Mouse (Mus musculus): ENCODE measurements around the gene Fam240a. TPM values are rescaled to one million over a fixed set of nuclear protein-coding genes. Genes with fewer than 3 reads are reported as not detected.
A peak's percentile ranks its signal among the peaks of the same experiment; 100 is the strongest.

The Fam240a gene
- polyA plus RNA-seq, 1 experiment from 2014 or later: not detected

- H3K4me1 ChIP-seq (ENCODE audit: control insufficient read depth, insufficient read depth, low read length): no peaks in the 10 kb centered on the region; the same call in 1 of the 2 replicates
- ATAC-seq: no peak
- H3K9ac ChIP-seq (ENCODE audit: low read depth, low read length): no peak overlapping the region
- H3K27me3 ChIP-seq (ENCODE audit: control insufficient read depth, insufficient read depth, low read depth, low read length): no peaks in the 10 kb centered on the region
- H3K4me2 ChIP-seq (ENCODE audit: low read length): no peak overlapping the region
- WGBS: 61% methylated on average over 12 of the region's 12 CpGs
- peak overlapping the region; percentile 31 for H3K27ac ChIP-seq (ENCODE audit: low read length)
- no peaks in the 10 kb centered on the region for H3K9me3 ChIP-seq (replicated peaks; ENCODE audit: control insufficient read depth, low read length, poor library complexity, severe bottlenecking)
- no peaks in the 10 kb centered on the region for H3K36me3 ChIP-seq (ENCODE audit: control insufficient read depth, insufficient read depth, low read length)
- no peak overlapping the region for H3K4me3 ChIP-seq (ENCODE audit: low read depth, low read length)
Observed at GRCm38 (mm10) chr9:110933850-110934437, 17.3 kb upstream of the Fam240a start.

GRCm38 (mm10) chr9:110931573-110931972 lies 14.9 kb upstream of the Fam240a start:
- H3K4me2 ChIP-seq (ENCODE audit: low read length): no peak overlapping the region
- no peak overlapping the region for H3K27ac ChIP-seq (ENCODE audit: low read length)
- H3K9ac ChIP-seq (ENCODE audit: low read depth, low read length): no peak overlapping the region
- no peak for ATAC-seq
- WGBS: 74% methylated on average over 6 of the region's 6 CpGs
- no peak overlapping the region for H3K4me3 ChIP-seq (ENCODE audit: low read depth, low read length)
- no peaks in the 10 kb centered on the region; the same call in 1 of the 2 replicates for H3K4me1 ChIP-seq (ENCODE audit: control insufficient read depth, insufficient read depth, low read length)
- H3K36me3 ChIP-seq (ENCODE audit: control insufficient read depth, insufficient read depth, low read length): no peaks in the 10 kb centered on the region
- no peaks in the 10 kb centered on the region for H3K27me3 ChIP-seq (ENCODE audit: control insufficient read depth, insufficient read depth, low read depth, low read length)
- H3K9me3 ChIP-seq (replicated peaks; ENCODE audit: control insufficient read depth, low read length, poor library complexity, severe bottlenecking): no peaks in the 10 kb centered on the region

DNA sequence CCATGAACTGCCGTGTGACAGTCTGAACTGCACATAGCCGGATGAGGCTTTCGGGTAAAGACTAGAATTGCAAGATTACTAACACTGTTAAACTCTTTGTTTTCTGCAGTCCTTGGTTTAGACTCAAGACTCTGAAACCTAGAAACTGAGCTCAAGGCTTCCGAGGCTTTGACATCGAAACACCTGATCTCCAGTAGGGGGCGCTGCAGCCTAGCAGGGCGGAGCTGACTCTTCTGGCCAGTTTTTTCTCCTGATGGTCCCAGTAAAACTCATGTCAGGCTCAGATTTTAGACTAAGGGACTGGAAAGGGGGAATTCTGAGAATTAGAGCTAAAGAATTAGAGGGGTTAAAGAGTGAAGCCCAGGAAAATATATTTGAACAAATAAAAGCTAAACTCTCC lies 6.1 kb upstream of the Fam240a start:
- Histone ChIP-seq H3K4me2 (ENCODE audit: low read length) (no peak overlapping the region), H3K27ac (ENCODE audit: low read length) (no peak overlapping the region), H3K4me3 (ENCODE audit: low read depth, low read length) (no peak overlapping the region), H3K9ac (ENCODE audit: low read depth, low read length) (no peak overlapping the region), H3K4me1 (ENCODE audit: control insufficient read depth, insufficient read depth, low read length) (no peaks in the 10 kb centered on the region), H3K27me3 (ENCODE audit: control insufficient read depth, insufficient read depth, low read depth, low read length) (no peaks in the 10 kb centered on the region), H3K36me3 (ENCODE audit: control insufficient read depth, insufficient read depth, low read length) (no peaks in the 10 kb centered on the region), H3K9me3 (replicated peaks; ENCODE audit: control insufficient read depth, low read length, poor library complexity, severe bottlenecking) (no peaks in the 10 kb centered on the region)
- ATAC-seq: no peak
- 20% methylated on average over 7 of the region's 7 CpGs for WGBS

- no peaks in the 10 kb centered on the region for H3K27me3 ChIP-seq (ENCODE audit: control insufficient read depth, insufficient read depth, low read depth, low read length)
- WGBS: 51% methylated on average over 15 of the region's 15 CpGs
Observed at GRCm38 (mm10) chr9:110920665-110921419, 4.2 kb upstream of the Fam240a start.

GRCm38 (mm10) chr9:110915466-110915865 lies 1.2 kb downstream of the Fam240a start:
- H3K4me3 ChIP-seq (ENCODE audit: low read depth, low read length): no peak overlapping the region
- H3K9ac ChIP-seq (ENCODE audit: low read depth, low read length): no peak overlapping the region
- no peaks in the 10 kb centered on the region for H3K9me3 ChIP-seq (replicated peaks; ENCODE audit: control insufficient read depth, low read length, poor library complexity, severe bottlenecking)
- H3K4me2 ChIP-seq (ENCODE audit: low read length): no peak overlapping the region
- no peaks in the 10 kb centered on the region for H3K27me3 ChIP-seq (ENCODE audit: control insufficient read depth, insufficient read depth, low read depth, low read length)
- 77% methylated on average over 8 of the region's 8 CpGs for WGBS
- no peaks in the 10 kb centered on the region for H3K4me1 ChIP-seq (ENCODE audit: control insufficient read depth, insufficient read depth, low read length)
- H3K27ac ChIP-seq (ENCODE audit: low read length): no peak overlapping the region
- ATAC-seq: no peak
- H3K36me3 ChIP-seq (ENCODE audit: control insufficient read depth, insufficient read depth, low read length): no peaks in the 10 kb centered on the region

More at GRCm38 (mm10) chr9:110920665-110921419, 4.2 kb upstream of the Fam240a start:
- H3K4me3 ChIP-seq (ENCODE audit: low read depth, low read length): no peak overlapping the region
- H3K4me1 ChIP-seq (ENCODE audit: control insufficient read depth, insufficient read depth, low read length): no peaks in the 10 kb centered on the region
- no peaks in the 10 kb centered on the region for H3K9me3 ChIP-seq (replicated peaks; ENCODE audit: control insufficient read depth, low read length, poor library complexity, severe bottlenecking)
- no peak overlapping the region for H3K9ac ChIP-seq (ENCODE audit: low read depth, low read length)
- no peak overlapping the region for H3K4me2 ChIP-seq (ENCODE audit: low read length)
- H3K27ac ChIP-seq (ENCODE audit: low read length): no peak overlapping the region
- no peak for ATAC-seq
- no peaks in the 10 kb centered on the region for H3K36me3 ChIP-seq (ENCODE audit: control insufficient read depth, insufficient read depth, low read length)

- 61% methylated on average over 21 of the region's 21 CpGs for WGBS
- no peaks in the 10 kb centered on the region for H3K9me3 ChIP-seq (replicated peaks; ENCODE audit: control insufficient read depth, low read length, poor library complexity, severe bottlenecking)
- no peak overlapping the region for H3K4me2 ChIP-seq (ENCODE audit: low read length)
- ATAC-seq: no peak
- no peak overlapping the region for H3K9ac ChIP-seq (ENCODE audit: low read depth, low read length)
- H3K36me3 ChIP-seq (ENCODE audit: control insufficient read depth, insufficient read depth, low read length): no peaks in the 10 kb centered on the region
- H3K27ac ChIP-seq (ENCODE audit: low read length): no peak overlapping the region
- no peaks in the 10 kb centered on the region for H3K27me3 ChIP-seq (ENCODE audit: control insufficient read depth, insufficient read depth, low read depth, low read length)
- no peak overlapping the region for H3K4me3 ChIP-seq (ENCODE audit: low read depth, low read length)
- no peaks in the 10 kb centered on the region for H3K4me1 ChIP-seq (ENCODE audit: control insufficient read depth, insufficient read depth, low read length)
Observed at GRCm38 (mm10) chr9:110914631-110915236, 1.9 kb downstream of the Fam240a start.

GRCm38 (mm10) chr9:110909371-110909967 lies 7.2 kb downstream of the Fam240a start:
- H3K27me3 ChIP-seq (ENCODE audit: control insufficient read depth, insufficient read depth, low read depth, low read length): no peaks in the 10 kb centered on the region
- H3K36me3 ChIP-seq (ENCODE audit: control insufficient read depth, insufficient read depth, low read length): no peaks in the 10 kb centered on the region
- WGBS: 81% methylated on average over 6 of the region's 6 CpGs

DNA sequence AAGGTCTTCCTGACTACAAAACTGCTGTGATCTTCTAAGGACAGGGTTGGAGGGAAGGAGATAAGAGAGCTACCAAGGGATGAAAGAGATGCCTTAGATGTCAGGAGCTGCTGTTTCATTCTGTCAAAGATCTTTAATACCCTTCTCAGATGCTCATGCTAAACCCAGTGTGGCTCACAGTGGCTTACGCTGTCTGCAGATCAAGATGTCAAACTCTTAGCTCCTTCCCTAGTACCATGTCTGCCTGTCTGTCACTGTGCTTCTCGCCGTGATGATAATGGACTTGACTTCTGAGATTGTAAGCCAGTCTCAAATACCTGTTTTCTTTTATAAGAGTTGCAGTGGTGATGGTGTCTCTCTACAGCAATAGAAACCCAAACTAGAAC lies 8.0 kb downstream of the Fam240a start:
- Histone ChIP-seq H3K4me1 (ENCODE audit: control insufficient read depth, insufficient read depth, low read length) (no peaks in the 10 kb centered on the region), H3K4me3 (ENCODE audit: low read depth, low read length) (no peak overlapping the region), H3K9ac (ENCODE audit: low read depth, low read length) (no peak overlapping the region), H3K36me3 (ENCODE audit: control insufficient read depth, insufficient read depth, low read length) (no peaks in the 10 kb centered on the region), H3K27me3 (ENCODE audit: control insufficient read depth, insufficient read depth, low read depth, low read length) (no peaks in the 10 kb centered on the region), H3K27ac (ENCODE audit: low read length) (no peak overlapping the region), H3K9me3 (replicated peaks; ENCODE audit: control insufficient read depth, low read length, poor library complexity, severe bottlenecking) (no peaks in the 10 kb centered on the region; the same call in 1 of the 2 replicates), H3K4me2 (ENCODE audit: low read length) (no peak overlapping the region)
- WGBS: 88% methylated on average over 3 of the region's 3 CpGs
- ATAC-seq: no peak

More at GRCm38 (mm10) chr9:110909371-110909967, 7.2 kb downstream of the Fam240a start:
- no peaks in the 10 kb centered on the region for H3K4me1 ChIP-seq (ENCODE audit: control insufficient read depth, insufficient read depth, low read length)
- H3K9ac ChIP-seq (ENCODE audit: low read depth, low read length): no peak overlapping the region
- ATAC-seq: no peak
- no peaks in the 10 kb centered on the region; the same call in 1 of the 2 replicates for H3K9me3 ChIP-seq (replicated peaks; ENCODE audit: control insufficient read depth, low read length, poor library complexity, severe bottlenecking)
- H3K27ac ChIP-seq (ENCODE audit: low read length): no peak overlapping the region
- H3K4me3 ChIP-seq (ENCODE audit: low read depth, low read length): no peak overlapping the region
- no peak overlapping the region for H3K4me2 ChIP-seq (ENCODE audit: low read length)

Data from midbrain, embryonic 16.5 days (tissue).